Mouse (Mus musculus): Measurements from ENCODE around the gene Tle3.
A peak's percentile ranks its signal among the peaks of the same experiment; 100 is the strongest.

The Tle3 gene

DNA sequence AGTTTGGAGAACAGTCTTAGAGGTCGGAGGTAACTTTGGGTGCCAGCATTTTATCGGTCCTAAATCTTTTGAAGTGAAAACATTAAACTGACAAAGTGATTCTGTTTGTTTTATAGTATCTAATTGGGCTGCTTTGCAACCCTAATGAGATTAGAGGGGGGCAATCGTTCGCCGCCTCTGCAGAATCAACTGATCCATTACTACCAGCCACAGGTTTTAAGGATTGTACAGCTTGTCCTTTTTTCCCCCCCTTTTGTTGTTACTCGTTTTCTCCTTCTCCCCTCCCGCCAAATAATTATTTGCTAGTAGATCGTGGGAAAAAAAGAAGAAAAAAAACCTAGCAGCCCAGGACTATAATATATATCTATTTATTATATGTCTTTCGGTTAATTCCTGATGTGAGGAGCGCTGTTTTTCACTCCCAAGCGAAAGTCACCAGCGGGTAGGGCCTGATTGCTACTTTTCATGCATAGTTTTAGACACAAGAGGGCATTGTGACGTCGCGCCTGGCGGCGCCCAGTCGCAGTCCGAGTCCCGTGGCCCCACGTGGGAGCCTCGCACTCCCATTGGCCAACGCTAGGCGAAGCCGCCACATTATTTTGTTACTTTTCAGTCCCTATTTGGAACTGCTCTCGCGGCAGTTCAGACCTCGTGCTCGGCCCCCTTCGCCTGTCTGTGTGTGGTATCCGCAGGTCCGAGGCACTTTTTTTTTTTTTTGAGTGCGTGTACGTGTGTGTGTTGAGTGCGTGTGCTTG is at the start of gene Tle3:
TSS of gene Tle3 (plus strand) at position 612 of the 755 bp plus-strand sequence.
- peak; percentile 99 for DNase-seq

DNA sequence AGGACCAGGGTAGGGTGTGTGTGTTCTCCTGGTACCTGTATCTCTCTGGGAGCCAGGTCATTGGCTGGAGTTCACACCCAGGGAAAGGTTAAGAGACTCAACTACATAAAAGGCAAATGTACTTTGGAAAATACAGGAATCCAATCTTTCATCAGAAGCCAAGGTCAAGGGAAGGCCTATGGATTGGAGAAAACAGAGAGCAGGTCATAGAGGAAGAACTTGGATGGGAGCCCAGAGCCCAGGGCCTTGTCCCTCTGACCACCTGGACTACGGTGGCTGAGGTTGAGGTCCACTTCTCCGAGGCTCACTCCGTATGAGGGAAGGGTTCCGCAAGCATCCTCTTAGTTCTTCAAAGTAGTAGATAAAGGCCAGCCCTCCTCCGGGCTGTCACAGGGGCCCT is 48.9 kb upstream of the Tle3 start:
- no peak for DNase-seq

GRCm38 (mm10) chr9:61323879-61324278 is 48.3 kb upstream of the Tle3 start:
- DNase-seq: no peak

DNA sequence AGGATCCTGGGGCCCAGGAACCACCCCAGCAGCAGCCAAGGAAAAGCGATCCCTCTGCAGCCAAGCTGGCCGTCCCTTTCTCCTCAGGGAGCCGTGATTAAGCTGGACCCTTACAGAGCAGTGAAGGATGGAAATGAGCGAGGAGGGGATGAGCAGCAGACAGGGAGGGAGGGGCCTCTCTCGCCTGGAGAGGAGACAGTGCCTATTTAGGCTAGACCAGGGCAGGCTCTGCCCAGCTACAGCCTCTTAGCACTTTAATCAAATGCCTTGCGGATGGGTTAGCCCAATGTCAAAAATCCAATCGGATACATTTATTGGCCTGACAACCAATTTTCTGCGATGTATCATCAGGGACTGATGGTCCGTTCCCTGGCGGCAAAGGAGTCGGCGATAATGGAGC is 47.8 kb upstream of the Tle3 start:
- no peak for DNase-seq

DNA sequence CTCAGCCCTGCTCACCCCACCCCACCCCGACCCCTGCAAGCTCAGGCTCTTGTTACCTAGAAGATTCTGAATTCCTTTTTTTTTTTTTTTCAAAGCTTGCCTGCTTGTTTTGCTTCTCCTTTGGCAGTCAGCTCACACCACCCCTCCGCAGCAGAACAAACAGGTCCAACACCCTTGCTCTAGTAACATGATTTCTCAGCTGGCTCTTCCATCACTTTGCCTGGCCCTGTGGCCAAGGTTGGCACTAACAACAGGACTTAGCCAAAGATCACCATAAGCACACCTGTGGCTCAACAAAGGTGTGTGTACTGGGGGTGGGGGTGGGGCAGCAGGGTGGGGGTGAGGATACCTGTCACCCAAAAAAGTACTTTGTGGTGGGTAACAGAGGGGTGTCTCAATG is 47.2 kb upstream of the Tle3 start:
- DNase-seq: no peak

GRCm38 (mm10) chr9:61325931-61326351 is 46.2 kb upstream of the Tle3 start:
- DNase-seq: no peak

- no peak for DNase-seq
Observed at GRCm38 (mm10) chr9:61326922-61327321, 45.2 kb upstream of the Tle3 start.

DNA sequence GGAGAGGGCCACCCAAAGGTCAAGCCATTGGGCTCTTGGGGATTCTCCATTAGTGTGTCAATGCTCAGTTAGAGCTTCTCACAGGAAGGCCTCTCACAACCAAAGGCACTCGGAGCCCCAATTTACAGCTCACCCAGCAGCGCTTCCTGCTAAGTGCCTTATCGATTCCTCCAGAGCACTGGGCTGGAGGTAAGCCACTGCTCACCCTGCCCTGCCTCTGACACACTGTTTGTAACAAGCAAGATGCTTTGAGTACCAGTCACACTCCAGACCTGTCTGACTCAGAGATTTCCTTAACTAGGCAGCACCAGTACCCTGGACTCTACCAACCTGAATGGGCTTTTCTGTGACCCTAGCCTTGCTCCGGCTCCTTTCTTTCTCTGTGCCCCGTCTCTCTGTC is 44.0 kb upstream of the Tle3 start:
- no peak for DNase-seq

GRCm38 (mm10) chr9:61330747-61331146 is 41.4 kb upstream of the Tle3 start:
- DNase-seq: no peak

GRCm38 (mm10) chr9:61332226-61332936 is 39.8 kb upstream of the Tle3 start:
- DNase-seq: no peak

DNA sequence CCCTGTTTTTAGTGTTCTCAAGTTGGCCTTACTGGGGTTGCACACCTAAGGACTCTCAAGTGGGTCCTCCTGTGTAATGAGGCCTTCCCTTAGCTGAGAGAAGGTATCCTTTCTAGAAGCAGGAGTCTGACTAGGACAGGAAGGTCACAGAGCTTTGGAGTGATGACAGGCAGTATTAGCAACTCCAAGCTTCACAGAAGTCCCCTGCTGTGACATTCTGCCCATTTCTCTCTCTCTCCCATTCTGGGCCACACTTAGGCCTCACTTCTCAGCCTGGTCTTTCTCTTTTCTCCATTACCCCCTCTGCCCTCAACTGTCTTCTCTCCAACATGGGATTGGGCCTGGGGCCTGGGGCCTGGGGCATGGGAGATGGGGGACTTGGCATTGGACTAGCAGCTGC is 36.0 kb upstream of the Tle3 start:
- DNase-seq: no peak

DNA sequence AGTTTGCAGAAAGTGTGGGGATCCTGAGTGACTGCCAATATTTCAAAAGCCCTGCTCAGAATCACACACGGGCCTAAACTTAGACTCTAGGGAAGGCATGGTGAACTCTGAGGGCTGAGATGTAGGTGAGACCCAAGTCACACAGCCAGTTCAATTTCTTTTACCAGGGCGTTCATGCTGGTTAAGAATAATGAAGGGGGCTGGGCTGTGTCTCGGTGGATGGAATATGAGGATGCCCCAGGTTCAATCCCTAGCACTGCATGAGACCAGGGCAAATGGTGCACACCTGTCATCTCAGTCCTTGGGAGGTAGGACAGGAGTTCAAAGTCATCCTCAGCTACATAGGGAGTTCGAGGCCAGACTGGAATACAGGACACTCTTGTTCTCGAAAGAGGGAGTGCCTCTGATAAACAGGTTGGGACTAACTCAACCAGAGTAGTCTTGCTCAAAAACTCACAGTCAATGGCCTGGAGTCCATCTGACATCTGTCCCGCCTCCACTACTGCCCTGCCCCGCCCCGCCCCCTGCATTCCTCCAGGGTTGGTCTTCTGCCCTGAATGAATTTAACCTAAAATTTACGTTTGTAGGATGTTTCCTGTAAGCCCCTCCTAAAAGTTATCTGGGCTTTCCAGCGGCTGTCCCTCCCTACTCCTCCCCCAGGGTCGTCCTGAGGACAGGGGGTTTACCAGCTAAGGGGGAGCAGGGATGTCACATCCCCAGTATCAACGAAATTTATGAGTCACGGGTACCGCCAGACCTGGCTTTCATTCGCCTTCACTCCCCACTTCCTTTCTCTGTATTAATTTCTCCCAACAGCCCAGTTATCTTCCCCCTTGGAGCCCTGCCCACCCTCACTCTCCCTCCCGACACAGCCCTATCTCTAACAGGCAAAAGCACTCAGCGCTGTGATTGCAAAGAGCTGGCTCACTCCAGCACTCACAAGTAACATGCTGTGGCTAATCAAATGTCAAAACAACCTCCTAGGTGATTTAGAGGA is 35.3 kb upstream of the Tle3 start:
- DNase-seq: peak; percentile 79 to 82

GRCm38 (mm10) chr9:61337665-61338064 is 34.5 kb upstream of the Tle3 start:
- DNase-seq: peak; percentile 37 to 60

DNA sequence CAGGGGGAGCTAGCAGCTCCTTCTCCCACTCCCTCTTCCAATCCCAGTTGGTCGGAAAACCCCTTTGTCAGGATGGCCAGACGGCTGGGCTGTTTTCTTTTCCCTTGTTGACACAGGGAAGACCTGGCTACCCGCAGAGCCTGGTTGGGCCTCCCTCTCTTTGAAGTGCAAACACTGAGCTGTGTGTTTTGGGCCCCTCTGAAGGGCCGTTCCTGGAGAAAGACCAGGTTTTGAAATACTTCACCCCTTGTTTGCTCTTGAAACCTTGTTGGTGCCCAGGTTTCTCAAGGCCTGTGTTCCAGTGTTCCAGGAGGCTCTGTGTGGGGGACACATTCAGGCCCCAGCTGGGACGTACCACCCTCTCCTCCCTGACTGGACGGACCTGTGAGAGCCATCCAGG is 32.9 kb upstream of the Tle3 start:
- peak; percentile 75 to 84 for DNase-seq

- no peak for DNase-seq
Observed at GRCm38 (mm10) chr9:61340333-61340732, 31.8 kb upstream of the Tle3 start.

- DNase-seq: no peak
Observed at GRCm38 (mm10) chr9:61342297-61342696, 29.9 kb upstream of the Tle3 start.

DNA sequence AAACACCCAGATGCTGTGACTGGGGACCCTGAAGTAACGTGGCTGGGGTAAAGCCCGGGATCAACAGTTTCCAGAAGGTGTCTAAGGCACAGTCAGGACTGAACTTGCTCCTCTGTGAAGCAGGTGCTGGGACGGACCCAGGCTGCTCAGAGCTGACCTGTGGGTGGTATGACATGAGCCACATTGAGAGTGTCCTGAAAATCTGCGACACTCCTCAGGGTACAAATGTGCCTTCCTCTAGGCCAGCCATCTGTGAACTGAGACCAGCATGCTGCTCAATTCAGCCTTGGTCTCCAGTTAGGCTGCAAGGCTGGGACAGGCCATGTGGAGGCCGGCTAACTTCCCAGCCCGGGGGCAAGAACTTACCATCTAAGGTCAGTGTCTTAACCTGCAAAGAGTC is 27.5 kb upstream of the Tle3 start:
- DNase-seq: no peak

DNA sequence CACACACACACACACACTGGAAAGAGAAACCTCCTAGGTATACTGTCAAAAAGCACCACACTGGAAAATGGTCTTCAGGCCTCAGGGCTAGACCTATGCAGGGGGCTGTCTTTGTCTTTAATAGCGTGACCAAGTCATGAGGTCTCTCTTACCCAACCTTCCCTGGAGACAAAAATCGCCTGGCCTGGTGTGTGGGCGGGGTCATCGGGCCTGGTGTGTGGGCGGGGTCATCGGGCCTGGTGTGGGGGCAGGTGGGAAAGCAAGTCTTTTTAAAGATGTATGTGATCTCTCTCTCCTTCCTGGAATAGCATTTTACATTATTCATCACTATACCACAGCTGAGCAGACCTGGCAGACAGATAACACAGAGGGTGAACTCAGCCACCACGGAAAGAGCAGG is 25.2 kb upstream of the Tle3 start:
- DNase-seq: peak in 1 of 2 experiments; percentile 20

DNA sequence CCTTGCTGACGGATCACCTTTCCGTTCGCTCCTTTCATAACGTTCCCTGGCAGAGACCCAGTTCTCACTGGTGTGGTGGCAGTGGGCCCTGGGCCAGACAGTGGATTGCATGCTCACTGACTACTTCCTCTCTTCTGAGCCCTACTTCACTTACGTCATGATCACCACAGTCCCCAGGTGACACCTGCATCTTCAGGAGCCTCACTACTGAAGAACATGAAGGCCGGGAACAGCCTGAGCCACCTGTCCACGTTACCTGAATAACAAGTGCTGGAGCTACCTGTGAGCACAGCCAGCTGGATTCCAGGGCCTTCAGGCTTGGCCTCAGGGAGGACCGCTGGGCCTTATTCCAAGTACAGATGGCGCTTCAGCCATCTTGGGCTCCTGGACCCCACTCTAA is 24.1 kb upstream of the Tle3 start:
- DNase-seq: peak; percentile 68 to 78

GRCm38 (mm10) chr9:61348616-61349015 is 23.6 kb upstream of the Tle3 start:
- no peak for DNase-seq

- DNase-seq: peak; percentile 76 to 77
Observed at GRCm38 (mm10) chr9:61349697-61350096, 22.5 kb upstream of the Tle3 start.

DNA sequence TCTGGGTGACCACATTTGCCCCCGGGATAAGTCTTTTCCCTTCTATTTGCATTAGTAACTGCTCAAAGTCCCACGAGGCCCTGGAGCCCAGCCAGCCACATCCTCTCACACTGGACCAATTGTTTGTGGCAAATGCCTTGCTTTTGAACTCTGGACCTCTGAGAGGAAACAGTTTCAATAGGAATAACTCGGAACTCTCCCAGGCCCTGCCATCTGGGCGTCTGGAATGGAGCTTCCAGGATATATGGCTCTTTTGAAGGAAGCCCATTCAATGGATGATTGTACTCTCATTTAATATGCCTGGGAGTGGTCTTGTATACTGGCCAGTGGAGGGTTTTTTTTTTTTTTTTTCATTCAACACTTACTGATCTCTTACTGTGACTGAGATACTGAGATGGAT is 21.0 kb upstream of the Tle3 start:
- peak; percentile 58 for DNase-seq

DNA sequence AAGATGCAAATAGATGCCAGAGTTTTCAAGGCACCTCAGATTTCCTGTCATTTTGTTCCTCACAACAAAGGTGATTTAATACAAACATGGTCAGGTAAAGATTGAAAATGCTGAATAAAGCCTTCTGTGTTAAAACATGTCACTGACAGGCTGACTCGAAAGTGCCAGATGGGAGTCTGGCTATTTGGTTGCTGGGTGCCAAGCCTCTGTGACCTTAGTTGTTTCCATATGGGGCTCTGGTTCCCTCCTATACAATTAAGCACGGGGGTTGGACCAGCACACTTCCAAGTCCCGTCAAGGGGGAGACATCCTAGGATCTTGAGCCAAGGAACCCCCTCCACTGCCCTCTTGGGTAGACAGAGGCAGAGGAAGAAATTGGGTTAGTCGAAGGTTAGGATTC is 13.2 kb upstream of the Tle3 start:
- DNase-seq: no peak

All from lung, adult 18-20 months (tissue).